Mouse (Mus musculus) ES-E14 (cell line): ENCODE data around the gene Primpol.

Experiments
- HCFC1 ChIP-seq: IDR thresholded peaks from 2 replicates; pipeline ENCODE4 v1.6.1; 2012; ENCODE audit warnings: low read length, inconsistent platforms, borderline replicate concordance; ENCODE audit not compliant: insufficient read depth
- ZC3H11A ChIP-seq: IDR thresholded peaks from 2 replicates; pipeline ENCODE4 v1.6.1; 2012; ENCODE audit warnings: low read depth, mild to moderate bottlenecking, inconsistent platforms, low read length, borderline replicate concordance

DNA sequence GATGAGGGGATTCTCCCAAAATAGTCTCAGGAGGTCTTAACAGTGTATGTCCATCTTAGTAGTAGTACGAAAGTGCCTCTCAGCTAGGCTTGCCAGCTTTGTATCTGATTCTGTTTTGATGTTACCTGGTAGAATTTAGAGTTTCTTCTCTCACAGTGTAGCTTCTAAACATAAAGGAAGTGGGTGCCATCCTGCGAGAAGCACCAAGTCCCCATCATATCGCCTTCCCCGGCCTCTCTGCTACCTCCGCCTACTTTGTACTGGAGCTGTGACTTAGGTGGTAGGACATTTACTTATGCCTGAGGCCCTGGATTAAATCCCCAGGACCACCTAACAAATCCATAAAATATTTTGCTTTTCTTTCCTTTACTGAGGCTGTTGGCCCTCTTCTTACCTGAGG, 9.6 kb upstream of the Primpol start:
- no peak for TF ChIP-seq HCFC1
- TF ChIP-seq ZC3H11A, result no peak
